Mouse (Mus musculus): Measurements from ENCODE around the gene Sult4a1. TPM values are rescaled to one million over a fixed set of nuclear protein-coding genes. Genes with fewer than 3 reads are reported as not detected.
A peak's percentile ranks its signal among the peaks of the same experiment; 100 is the strongest.

Gene Sult4a1
- polyA plus RNA-seq, 2 experiments: 0.06 TPM; not detected in 1

DNA sequence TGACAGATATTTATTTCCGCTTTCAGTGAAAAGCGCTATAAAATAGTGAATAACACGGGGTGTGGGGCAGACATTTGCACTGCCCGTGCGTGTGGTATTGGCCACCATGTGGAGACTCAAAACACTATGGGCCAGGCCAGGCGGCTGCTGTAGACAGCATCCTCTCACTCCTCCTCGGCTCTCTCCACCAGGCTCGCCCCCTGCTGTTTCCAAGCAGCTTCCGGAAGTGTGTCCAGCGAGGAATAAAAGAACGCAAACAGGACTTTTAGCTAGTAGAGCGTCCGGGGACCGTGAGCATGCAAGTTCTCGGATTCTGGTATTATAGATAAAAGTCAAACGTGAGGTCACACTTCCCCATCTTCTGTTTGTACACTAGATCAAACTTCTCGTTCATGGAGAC lies 28.4 kb downstream of the Sult4a1 start:
- DNase-seq (ENCODE audit: low read depth in 3 of 3, low spot score in 3 of 3): no peak
- TF ChIP-seq EP300 (IDR thresholded peaks at IDR 0.05; ENCODE audit: low read depth) (no peak), CTCF (IDR thresholded peaks at IDR 0.05; ENCODE audit: low read depth) (no peak)
- no peak overlapping the region for H3K4me3 ChIP-seq (ENCODE audit: insufficient read depth in 1 of 2, low read depth in 2 of 2, low read length in 2 of 2)
- no peak for ATAC-seq (ENCODE audit: insufficient read depth)
- H3K4me2 ChIP-seq (ENCODE audit: low read depth): no peak overlapping the region
- no peaks in the 10 kb centered on the region for H3K9me3 ChIP-seq (ENCODE audit: control insufficient read depth, low read length)
- H3K36me3 ChIP-seq (replicated peaks; ENCODE audit: control insufficient read depth, insufficient read depth, low read depth): no peaks in the 10 kb centered on the region
- no peaks in the 10 kb centered on the region for H3K27me3 ChIP-seq (ENCODE audit: control insufficient read depth, insufficient read depth, low read length)
- H3K9ac ChIP-seq (replicated peaks): no peak overlapping the region
- no peak overlapping the region for H3K27ac ChIP-seq
- 57% methylated on average over 17 of the region's 17 CpGs for WGBS (ENCODE audit: insufficient replicate concordance)
- H3K4me1 ChIP-seq (replicated peaks; ENCODE audit: control insufficient read depth in 2 of 2, insufficient read depth in 2 of 2, low read length in 1 of 2): no peaks in the 10 kb centered on the region

DNA sequence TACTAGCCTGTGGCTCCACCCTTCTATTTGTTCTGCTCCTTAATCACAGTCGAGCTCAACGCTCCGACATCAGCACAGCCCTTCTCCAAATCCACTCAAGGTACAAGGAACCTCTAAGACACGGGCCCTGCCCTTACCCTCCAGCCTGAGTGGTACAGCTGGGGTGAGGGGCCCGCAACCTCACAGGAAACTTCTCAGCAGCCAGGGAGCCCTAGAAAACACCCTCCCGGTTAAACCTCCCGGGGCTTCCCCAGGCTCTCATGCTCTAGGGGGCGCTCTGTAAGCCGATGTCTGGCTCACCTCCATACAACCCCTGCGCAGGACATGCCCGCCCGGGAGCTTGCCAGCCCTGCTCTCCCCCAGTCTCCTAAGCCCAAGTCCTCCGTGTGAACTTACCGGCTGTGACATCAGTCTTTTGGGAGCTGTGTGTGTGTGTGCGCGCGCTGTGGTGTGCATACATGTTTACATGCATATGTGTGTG lies 30.8 kb downstream of the Sult4a1 start:
- DNase-seq (ENCODE audit: low read depth in 3 of 3, low spot score in 3 of 3) (no peak), ATAC-seq (ENCODE audit: insufficient read depth) (no peak)
- 20% methylated on average over 17 of the region's 17 CpGs for WGBS (ENCODE audit: insufficient replicate concordance)
- no peaks in the 10 kb centered on the region for H3K9me3 ChIP-seq (ENCODE audit: control insufficient read depth, low read length)
- no peaks in the 10 kb centered on the region for H3K36me3 ChIP-seq (replicated peaks; ENCODE audit: control insufficient read depth, insufficient read depth, low read depth)
- no peak overlapping the region for H3K9ac ChIP-seq (replicated peaks)
- H3K27ac ChIP-seq: no peak overlapping the region
- peaks cover 8% of the 10 kb centered on the region for H3K27me3 ChIP-seq (ENCODE audit: control insufficient read depth, insufficient read depth, low read length)
- H3K4me2 ChIP-seq (ENCODE audit: low read depth): no peak overlapping the region
- TF ChIP-seq CTCF (IDR thresholded peaks at IDR 0.05; ENCODE audit: low read depth) (peak; percentile 28; the same call in 1 of the 2 replicates), EP300 (IDR thresholded peaks at IDR 0.05; ENCODE audit: low read depth) (no peak)
- H3K4me3 ChIP-seq (ENCODE audit: insufficient read depth in 1 of 2, low read depth in 2 of 2, low read length in 2 of 2): no peak overlapping the region
- H3K4me1 ChIP-seq (replicated peaks; ENCODE audit: control insufficient read depth in 2 of 2, insufficient read depth in 2 of 2, low read length in 1 of 2): no peaks in the 10 kb centered on the region

DNA sequence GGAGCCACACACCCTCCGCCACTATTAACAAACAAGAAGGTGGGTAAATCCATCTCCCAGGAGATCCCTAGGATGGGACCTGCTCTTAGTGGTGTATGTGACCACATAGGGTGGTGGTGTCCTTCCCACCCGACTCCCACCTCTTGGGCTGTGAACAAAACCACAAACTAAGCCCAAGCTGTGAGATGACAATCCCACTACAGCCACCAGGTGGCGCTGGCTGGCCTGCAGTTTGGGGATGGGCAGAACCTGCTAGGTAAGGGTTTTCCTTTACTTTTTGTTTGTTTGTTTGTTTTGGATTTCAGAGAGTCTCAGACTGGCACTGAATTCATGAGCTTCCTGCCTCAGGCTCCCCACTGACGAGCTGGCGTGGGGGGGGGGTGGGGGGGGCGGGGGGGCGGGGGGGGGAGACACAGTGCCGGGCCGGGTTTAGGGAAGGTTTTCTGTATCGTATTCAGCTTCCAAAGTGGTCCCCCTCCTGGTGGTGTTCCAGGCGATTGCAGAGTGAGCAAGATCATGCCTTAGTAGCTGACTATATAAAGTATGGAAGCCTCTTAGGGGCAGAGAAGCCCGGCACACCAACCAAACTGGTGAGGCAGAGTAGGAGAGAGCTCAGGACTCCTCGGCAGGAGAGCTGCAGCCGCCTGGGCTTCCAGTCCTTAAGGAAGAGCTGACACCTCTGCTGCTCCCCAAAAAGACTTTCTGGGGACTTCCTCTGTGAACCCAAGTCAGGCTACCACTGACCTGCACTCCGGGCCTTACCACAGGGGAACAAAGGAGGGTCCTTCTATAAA lies 31.4 kb downstream of the Sult4a1 start:
- Histone ChIP-seq H3K4me2 (ENCODE audit: low read depth) (no peak overlapping the region), H3K27ac (no peak overlapping the region), H3K9me3 (ENCODE audit: control insufficient read depth, low read length) (no peaks in the 10 kb centered on the region), H3K27me3 (ENCODE audit: control insufficient read depth, insufficient read depth, low read length) (peaks cover 9% of the 10 kb centered on the region), H3K4me1 (replicated peaks; ENCODE audit: control insufficient read depth in 2 of 2, insufficient read depth in 2 of 2, low read length in 1 of 2) (no peaks in the 10 kb centered on the region), H3K4me3 (ENCODE audit: insufficient read depth in 1 of 2, low read depth in 2 of 2, low read length in 2 of 2) (no peak overlapping the region), H3K36me3 (replicated peaks; ENCODE audit: control insufficient read depth, insufficient read depth, low read depth) (no peaks in the 10 kb centered on the region), H3K9ac (replicated peaks) (no peak overlapping the region)
- TF ChIP-seq EP300 (IDR thresholded peaks at IDR 0.05; ENCODE audit: low read depth) (no peak), CTCF (IDR thresholded peaks at IDR 0.05; ENCODE audit: low read depth) (peak; percentile 94)
- DNase-seq (ENCODE audit: low read depth in 3 of 3, low spot score in 3 of 3) (peak in 1 of 3 experiments; percentile 9), ATAC-seq (ENCODE audit: insufficient read depth) (no peak)
- WGBS (ENCODE audit: insufficient replicate concordance): 10% methylated on average over 15 of the region's 15 CpGs

DNA sequence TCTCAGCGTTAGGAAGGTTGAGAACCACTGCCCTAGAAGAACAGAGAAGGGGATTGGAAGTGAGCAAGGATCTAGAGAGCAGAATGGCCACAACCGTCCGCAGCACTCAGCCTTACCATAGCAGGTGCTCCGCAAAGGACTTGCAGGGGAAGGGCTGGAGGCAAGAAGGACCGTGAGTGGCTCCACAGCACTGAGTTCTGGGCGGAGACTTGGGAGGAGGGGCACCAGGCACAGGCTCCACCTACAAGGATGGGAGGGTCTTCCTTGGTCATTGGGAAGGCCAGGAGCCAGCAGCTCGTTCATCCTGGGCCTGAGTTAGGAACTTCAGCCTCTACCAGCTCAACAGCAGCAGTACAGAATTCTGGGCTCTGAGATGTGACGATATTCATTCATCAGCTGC lies 32.5 kb downstream of the Sult4a1 start:
- 18% methylated on average over 8 of the region's 8 CpGs for WGBS (ENCODE audit: insufficient replicate concordance)
- DNase-seq (ENCODE audit: low read depth in 3 of 3, low spot score in 3 of 3): no peak
- H3K4me1 ChIP-seq (replicated peaks; ENCODE audit: control insufficient read depth in 2 of 2, insufficient read depth in 2 of 2, low read length in 1 of 2): no peaks in the 10 kb centered on the region
- TF ChIP-seq EP300 (IDR thresholded peaks at IDR 0.05; ENCODE audit: low read depth): no peak
- TF ChIP-seq CTCF (IDR thresholded peaks at IDR 0.05; ENCODE audit: low read depth): no peak
- no peak for ATAC-seq (ENCODE audit: insufficient read depth)
- H3K36me3 ChIP-seq (replicated peaks; ENCODE audit: control insufficient read depth, insufficient read depth, low read depth): no peaks in the 10 kb centered on the region
- no peaks in the 10 kb centered on the region for H3K9me3 ChIP-seq (ENCODE audit: control insufficient read depth, low read length)
- H3K27ac ChIP-seq: no peak overlapping the region
- H3K27me3 ChIP-seq (ENCODE audit: control insufficient read depth, insufficient read depth, low read length): peaks cover 9% of the 10 kb centered on the region
- no peak overlapping the region for H3K9ac ChIP-seq (replicated peaks)
- no peak overlapping the region for H3K4me3 ChIP-seq (ENCODE audit: insufficient read depth in 1 of 2, low read depth in 2 of 2, low read length in 2 of 2)
- H3K4me2 ChIP-seq (ENCODE audit: low read depth): no peak overlapping the region

DNA sequence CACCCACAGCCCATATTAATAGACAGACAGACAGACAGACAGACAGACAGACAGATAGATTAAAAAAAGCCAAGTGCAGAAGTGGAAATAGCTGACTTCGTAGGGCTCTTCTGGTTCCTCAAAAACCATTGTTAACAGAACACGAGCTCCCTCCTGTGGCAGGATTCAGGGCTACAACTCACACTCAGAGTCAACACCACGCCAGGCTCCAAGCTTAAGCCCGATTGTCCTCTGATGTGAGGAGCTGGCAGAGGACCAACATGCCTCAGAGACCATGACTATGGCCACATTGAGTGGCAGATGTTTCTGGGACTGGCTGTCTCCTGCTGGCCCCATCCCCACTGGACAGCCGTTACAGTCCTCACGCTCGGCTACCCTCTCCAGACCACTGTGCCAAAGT lies 33.3 kb downstream of the Sult4a1 start:
- no peak overlapping the region for H3K9ac ChIP-seq (replicated peaks)
- no peak overlapping the region for H3K4me3 ChIP-seq (ENCODE audit: insufficient read depth in 1 of 2, low read depth in 2 of 2, low read length in 2 of 2)
- ATAC-seq (ENCODE audit: insufficient read depth) (no peak), DNase-seq (ENCODE audit: low read depth in 3 of 3, low spot score in 3 of 3) (peak in 1 of 3 experiments; percentile 9)
- no peaks in the 10 kb centered on the region for H3K4me1 ChIP-seq (replicated peaks; ENCODE audit: control insufficient read depth in 2 of 2, insufficient read depth in 2 of 2, low read length in 1 of 2)
- H3K27me3 ChIP-seq (ENCODE audit: control insufficient read depth, insufficient read depth, low read length): peaks cover 9% of the 10 kb centered on the region
- H3K36me3 ChIP-seq (replicated peaks; ENCODE audit: control insufficient read depth, insufficient read depth, low read depth): no peaks in the 10 kb centered on the region
- no peak overlapping the region for H3K4me2 ChIP-seq (ENCODE audit: low read depth)
- WGBS (ENCODE audit: insufficient replicate concordance): 28% methylated on average over 7 of the region's 7 CpGs
- peak; percentile 52 for TF ChIP-seq CTCF (IDR thresholded peaks at IDR 0.05; ENCODE audit: low read depth)
- TF ChIP-seq EP300 (IDR thresholded peaks at IDR 0.05; ENCODE audit: low read depth): no peak
- H3K27ac ChIP-seq: no peak overlapping the region
- no peaks in the 10 kb centered on the region for H3K9me3 ChIP-seq (ENCODE audit: control insufficient read depth, low read length)
